Mouse (Mus musculus): ENCODE measurements around the gene AL732309.1.

DNA sequence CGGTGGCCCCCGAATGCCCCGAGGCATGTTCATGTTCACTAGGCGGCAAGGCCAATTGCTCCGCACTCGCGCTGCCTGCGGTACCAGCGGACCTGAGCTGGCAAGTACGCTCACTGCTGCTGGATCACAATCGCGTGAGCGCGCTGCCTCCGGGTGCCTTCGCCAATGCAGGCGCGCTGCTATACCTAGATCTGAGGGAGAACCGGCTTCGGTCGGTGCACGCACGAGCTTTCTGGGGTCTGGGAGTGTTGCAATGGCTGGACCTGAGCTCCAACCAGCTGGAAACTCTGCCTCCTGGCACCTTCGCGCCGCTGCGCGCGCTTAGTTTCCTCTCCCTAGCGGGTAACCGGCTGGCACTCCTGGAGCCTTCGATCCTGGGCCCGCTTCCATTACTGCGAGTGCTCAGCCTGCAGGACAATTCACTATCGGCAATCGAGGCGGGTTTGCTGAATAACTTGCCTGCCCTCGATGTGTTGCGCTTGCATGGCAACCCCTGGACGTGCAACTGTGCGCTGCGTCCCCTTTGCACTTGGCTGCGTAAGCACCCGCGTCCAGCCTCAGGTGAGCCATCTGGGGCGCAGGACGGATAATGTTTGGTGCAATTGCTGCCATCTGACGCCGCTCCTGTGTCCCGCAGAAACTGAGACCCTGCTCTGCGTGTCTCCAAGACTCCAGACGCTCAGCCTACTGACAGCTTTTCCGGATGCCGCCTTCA lies 43.6 kb upstream of the AL732309.1 start:
- TF ChIP-seq CTCF (conservative IDR thresholded peaks at IDR 0.05; ENCODE audit: low read length): no peak
- no peak for TF ChIP-seq NANOG (IDR thresholded peaks at IDR 0.05; ENCODE audit: borderline replicate concordance, low read length)
